Mouse (Mus musculus) gastrocnemius, postnatal 25 days (tissue): ENCODE measurements around the gene Trit1. TPM values are rescaled to one million over a fixed set of nuclear protein-coding genes. Genes with fewer than 3 reads are reported as not detected.

Source experiments
- total RNA-seq, 2 experiments: library from RNA; stranded (reverse); gene quantifications; 1 replicate in 1 of 2; 2 replicates in 1 of 2; pipeline ENCODE4 v1.2.3; 2021

The Trit1 gene
- total RNA-seq, 2 experiments from 2014 or later: 6.7 to 7.6 TPM

Other genes with a start within 250 kb of the Trit1 start
- gene Ppt1, start 180.4 kb upstream of the Trit1 start, total RNA-seq: 10 to 100 TPM in 1 of 2 experiments, 1 to 10 TPM in 1; 9.5 to 10.5 TPM
- 10 to 100 TPM; 20.5 to 24.6 TPM for gene Cap1, start 130.5 kb upstream of the Trit1 start, total RNA-seq
- gene Mfsd2a, start 55.4 kb upstream of the Trit1 start, total RNA-seq: under 1 TPM; 0.24 to 0.26 TPM
- under 1 TPM; 0.46 to 0.62 TPM for gene Mycl, start 20.9 kb upstream of the Trit1 start, total RNA-seq
- gene Bmp8b, start 88.6 kb downstream of the Trit1 start, total RNA-seq: not detected
- gene Oxct2b, start 99.7 kb downstream of the Trit1 start, total RNA-seq: not detected
- 10 to 100 TPM; 16.8 to 17.6 TPM for gene Ppie, start 123.4 kb downstream of the Trit1 start, total RNA-seq
- under 1 TPM in 1 of 2 experiments, not detected in 1; 0.36 TPM for gene Hpcal4, start 166.6 kb downstream of the Trit1 start, total RNA-seq
- 10 to 100 TPM; 19.6 to 32.5 TPM for gene Nt5c1a, start 184.9 kb downstream of the Trit1 start, total RNA-seq
- gene Heyl, start 217.0 kb downstream of the Trit1 start, total RNA-seq: 1 to 10 TPM; 6.7 to 7.4 TPM
- gene Pabpc4, start 245.8 kb downstream of the Trit1 start, total RNA-seq: 100 to 1,000 TPM; 278 to 325 TPM